Mouse (Mus musculus) midbrain, postnatal 0 days (tissue): Measurements from ENCODE around the gene Ina. TPM values are rescaled to one million over a fixed set of nuclear protein-coding genes. Genes with fewer than 3 reads are reported as not detected.
A peak's percentile ranks its signal among the peaks of the same experiment; 100 is the strongest.

Experiments used
- ATAC-seq: fragments of 200-750 bp; cut with Nextera tagmentation; 2 replicates; pipeline ENCODE4 v1.8.0; 2017; ENCODE audit warnings: moderate number of reproducible peaks, mild to moderate bottlenecking, moderate TSS enrichment, moderate library complexity; ENCODE audit not compliant: low FRiP score
- DNase-seq: peaks from one replicate; pipeline ENCODE4 v3.0.0-alpha.2; 2015; ENCODE audit warnings: low spot score
- H3K27ac ChIP-seq: fragments of 300-500 bp; sonication (generic); 2 replicates; pipeline ENCODE4 v1.5.1; 2014; ENCODE audit warnings: low read depth, mild to moderate bottlenecking, low read length, mixed read lengths
- H3K27me3 ChIP-seq: fragments of 300-500 bp; sonication (generic); 2 replicates; pipeline ENCODE4 v1.6.1; 2014; ENCODE audit warnings: low read length, control low read depth, mixed read lengths; ENCODE audit not compliant: insufficient read depth
- H3K36me3 ChIP-seq: fragments of 300-500 bp; sonication (generic); 2 replicates; pipeline ENCODE4 v1.6.1; 2014; ENCODE audit warnings: low read length, control low read depth, mixed read lengths; ENCODE audit not compliant: insufficient read depth
- H3K4me1 ChIP-seq: fragments of 300-500 bp; sonication (generic); 2 replicates; pipeline ENCODE4 v1.6.1; 2014; ENCODE audit warnings: mild to moderate bottlenecking, control low read depth, antibody characterized with exemption, low read length, mixed read lengths; ENCODE audit not compliant: insufficient read depth
- H3K4me2 ChIP-seq: fragments of 300-500 bp; sonication (generic); 2 replicates; pipeline ENCODE4 v1.6.1; 2014; ENCODE audit warnings: low read depth, mild to moderate bottlenecking, low read length, mixed read lengths; ENCODE audit not compliant: poor library complexity, severe bottlenecking
- H3K4me3 ChIP-seq: fragments of 300-500 bp; sonication (generic); 2 replicates; pipeline ENCODE4 v1.5.1; 2014; ENCODE audit warnings: low read depth, mild to moderate bottlenecking, low read length, moderate library complexity
- H3K9ac ChIP-seq: fragments of 300-500 bp; sonication (generic); replicated peaks from 2 replicates; pipeline ENCODE4 v1.6.1; 2014; ENCODE audit warnings: mild to moderate bottlenecking, low read length, moderate library complexity, mixed read lengths; ENCODE audit not compliant: poor library complexity, severe bottlenecking
- H3K9me3 ChIP-seq: fragments of 300-500 bp; sonication (generic); 2 replicates; pipeline ENCODE4 v1.6.1; 2016; ENCODE audit warnings: low read length, control low read depth
- CTCF ChIP-seq: IDR thresholded peaks from 2 replicates; pipeline ENCODE4 v1.5.1; 2016; ENCODE audit warnings: antibody characterized with exemption, mild to moderate bottlenecking
- WGBS: fragments of 180-500 bp; shearing (Covaris S2); extraction: QIAGEN DNeasy Blood & Tissue Kit; methylation state at CpG from one replicate; pipeline ENCODE4 v1.1.7; 2014; 5-methylcytosine and 5-hydroxymethylcytosine counted together
- polyA plus RNA-seq: library from polyadenylated mRNA; unstranded; fragments of >200 nt; fragmentation: Nextera tagmentation; extraction: Ambion mirVana; gene quantifications from 2 replicates; pipeline ENCODE4 v1.2.1, GENCODE M21; 2015
- total RNA-seq: library from RNA; depleted of rRNA; stranded (reverse); fragments of >200 nt; gene quantifications from 2 replicates; pipeline ENCODE4 v1.2.3, GENCODE M21; 2014

Gene Ina
- total and polyA plus RNA-seq, 2 experiments from 2014 or later, result 229 to 310 TPM

- Histone ChIP-seq H3K27ac (no peak overlapping the region), H3K4me2 (no peak overlapping the region), H3K9ac (no peak overlapping the region), H3K27me3 (no peaks in the 10 kb centered on the region), H3K4me3 (no peak overlapping the region), H3K4me1 (no peaks in the 10 kb centered on the region), H3K36me3 (peaks cover 5% of the 10 kb centered on the region), H3K9me3 (no peaks in the 10 kb centered on the region)
- ATAC-seq (no peak), DNase-seq (no peak)
- whole genome bisulfite sequencing, result 90% methylated on average over 6 of the region's 6 CpGs
- TF ChIP-seq CTCF, result no peak
Observed at GRCm38 (mm10) chr19:47031770-47032169, 17.3 kb downstream of the Ina start.

GRCm38 (mm10) chr19:47034916-47035315 lies 20.4 kb downstream of the Ina start:
- Histone ChIP-seq H3K4me2 (no peak overlapping the region), H3K9ac (no peak overlapping the region), H3K36me3 (peaks cover 21% of the 10 kb centered on the region), H3K4me1 (no peaks in the 10 kb centered on the region), H3K9me3 (no peaks in the 10 kb centered on the region), H3K27ac (no peak overlapping the region), H3K27me3 (no peaks in the 10 kb centered on the region), H3K4me3 (no peak overlapping the region)
- WGBS, result 89% methylated on average over 4 of the region's 4 CpGs
- no peak for TF ChIP-seq CTCF
- DNase-seq, result no peak
- no peak for ATAC-seq

- TF ChIP-seq CTCF, result no peak
- no peaks in the 10 kb centered on the region for H3K9me3 ChIP-seq
- DNase-seq (no peak), ATAC-seq (no peak)
- H3K4me3 ChIP-seq, result no peak overlapping the region
- no peak overlapping the region for H3K27ac ChIP-seq
- H3K4me2 ChIP-seq, result no peak overlapping the region
- no peaks in the 10 kb centered on the region for H3K27me3 ChIP-seq
- 92% methylated on average over 3 of the region's 3 CpGs for WGBS
- no peak overlapping the region for H3K9ac ChIP-seq
- H3K36me3 ChIP-seq, result peaks cover 28% of the 10 kb centered on the region
- no peaks in the 10 kb centered on the region for H3K4me1 ChIP-seq
Observed at GRCm38 (mm10) chr19:47036596-47036995, 22.1 kb downstream of the Ina start.

GRCm38 (mm10) chr19:47040720-47041473 lies 26.4 kb downstream of the Ina start:
- 94% methylated on average over 3 of the region's 3 CpGs for WGBS
- peaks cover 29% of the 10 kb centered on the region for H3K36me3 ChIP-seq
- no peaks in the 10 kb centered on the region for H3K4me1 ChIP-seq
- H3K4me3 ChIP-seq, result no peak overlapping the region
- no peaks in the 10 kb centered on the region for H3K27me3 ChIP-seq
- ATAC-seq, result no peak
- no peak for DNase-seq
- no peaks in the 10 kb centered on the region for H3K9me3 ChIP-seq
- H3K4me2 ChIP-seq, result no peak overlapping the region
- no peak for TF ChIP-seq CTCF
- H3K9ac ChIP-seq, result no peak overlapping the region
- no peak overlapping the region for H3K27ac ChIP-seq

- Histone ChIP-seq H3K9ac (no peak overlapping the region), H3K36me3 (peaks cover 35% of the 10 kb centered on the region), H3K27ac (no peak overlapping the region), H3K4me2 (no peak overlapping the region), H3K4me1 (no peaks in the 10 kb centered on the region), H3K9me3 (no peaks in the 10 kb centered on the region), H3K27me3 (no peaks in the 10 kb centered on the region), H3K4me3 (no peak overlapping the region)
- WGBS, result 92% methylated on average over 3 of the region's 3 CpGs
- ATAC-seq (no peak), DNase-seq (peak; percentile 58)
- TF ChIP-seq CTCF, result peak; percentile 69
Observed at GRCm38 (mm10) chr19:47043608-47044007, 29.1 kb downstream of the Ina start.

GRCm38 (mm10) chr19:47046343-47046742 lies 31.8 kb downstream of the Ina start:
- Histone ChIP-seq H3K27ac (no peak overlapping the region), H3K9ac (no peak overlapping the region), H3K36me3 (peaks cover 19% of the 10 kb centered on the region), H3K4me2 (no peak overlapping the region), H3K27me3 (no peaks in the 10 kb centered on the region), H3K4me1 (peaks cover 4% of the 10 kb centered on the region; the same call in 1 of the 2 replicates), H3K4me3 (no peak overlapping the region), H3K9me3 (no peaks in the 10 kb centered on the region)
- WGBS, result 96% methylated on average over 1 of the region's 1 CpGs
- ATAC-seq, result no peak
- TF ChIP-seq CTCF, result peak; percentile 54
- DNase-seq, result no peak
